Mouse (Mus musculus): ENCODE data around the gene Pbrm1.

Pbrm1 gene

GRCm38 (mm10) chr14:31081147-31081546 lies 62.2 kb downstream of the Pbrm1 start:
- DNase-seq: no peak

DNA sequence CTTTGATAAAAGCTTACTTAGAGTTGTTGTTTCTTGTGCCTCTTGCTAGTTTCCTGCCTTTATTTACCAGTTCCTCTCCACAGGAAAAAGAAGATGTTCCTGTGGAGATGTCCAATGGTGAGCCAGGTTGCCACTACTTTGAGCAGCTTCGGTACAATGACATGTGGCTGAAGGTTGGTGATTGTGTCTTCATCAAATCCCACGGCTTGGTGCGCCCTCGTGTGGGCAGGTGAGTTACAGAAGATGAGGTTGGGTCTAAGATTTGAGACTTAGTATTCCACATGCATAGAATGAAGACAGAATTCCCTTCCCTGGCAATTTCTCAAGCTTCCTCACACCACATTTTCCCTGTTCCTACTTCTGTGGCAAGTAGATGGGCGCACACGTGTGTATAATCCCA lies 68.5 kb downstream of the Pbrm1 start:
- DNase-seq: peak; percentile 9

DNA sequence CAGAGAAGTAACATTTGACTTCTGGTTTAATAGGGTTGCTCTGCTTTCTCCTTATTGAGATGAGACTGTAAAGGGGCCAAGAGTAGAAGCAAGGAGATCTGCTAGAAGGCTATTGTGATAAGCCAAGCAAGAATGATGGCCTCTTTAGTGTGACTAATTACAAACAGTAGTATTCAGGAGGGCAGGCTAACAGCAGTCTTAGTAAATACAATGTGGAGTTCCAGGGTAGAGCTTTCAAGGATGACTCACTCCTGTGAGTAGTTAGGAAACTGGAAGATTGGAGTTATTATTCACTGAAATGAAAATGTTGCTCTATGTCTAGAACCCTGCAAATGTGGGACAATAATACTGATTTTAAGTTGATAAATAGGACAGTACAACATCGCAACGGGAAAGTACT lies 69.6 kb downstream of the Pbrm1 start:
- DNase-seq: no peak

DNA sequence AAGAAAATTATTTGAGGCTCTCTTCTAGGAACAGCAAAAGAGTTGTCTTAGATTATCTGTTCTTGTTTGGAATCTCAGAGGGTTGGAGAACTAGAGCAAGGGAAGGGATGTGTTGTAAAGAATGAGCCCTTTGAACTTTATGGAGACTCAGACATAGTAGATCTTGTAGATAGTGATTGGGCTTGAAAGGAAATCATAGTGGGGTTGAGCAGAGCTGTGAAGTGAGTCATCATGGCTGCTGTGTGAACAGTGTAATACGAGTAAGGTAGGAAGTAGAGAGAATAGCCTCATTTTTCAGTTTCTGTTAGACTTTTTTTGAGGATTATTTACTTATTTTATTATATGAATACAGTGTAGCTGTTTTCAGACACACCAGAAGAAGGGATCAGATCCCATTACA lies 71.0 kb downstream of the Pbrm1 start:
- no peak for DNase-seq

GRCm38 (mm10) chr14:31105156-31105555 lies 86.2 kb downstream of the Pbrm1 start:
- no peak for DNase-seq

- no peak for DNase-seq
These were observed 91.7 kb downstream of the Pbrm1 start for GRCm38 (mm10) chr14:31110613-31111012.

DNA sequence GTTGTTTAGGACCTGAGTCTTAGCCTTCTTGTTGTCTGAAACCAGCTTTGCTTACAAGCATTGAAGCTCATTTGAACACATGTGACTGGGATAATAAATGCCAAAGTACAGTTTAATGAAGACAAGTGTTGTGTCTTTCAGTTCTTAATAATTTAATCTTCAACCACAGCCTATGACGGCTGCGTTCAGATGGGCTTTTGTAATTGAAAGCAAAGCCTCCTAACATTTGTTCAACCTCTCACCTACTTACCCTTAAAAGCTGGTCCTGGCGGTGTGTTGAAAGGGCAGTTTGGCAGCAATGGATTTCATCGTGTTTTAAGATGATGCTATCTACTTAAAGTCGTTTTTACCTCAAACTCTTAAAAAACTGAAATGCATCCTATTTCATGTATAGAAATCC lies 93.2 kb downstream of the Pbrm1 start:
- DNase-seq: no peak

- DNase-seq: no peak
These were observed 95.1 kb downstream of the Pbrm1 start for GRCm38 (mm10) chr14:31114011-31114410.

- DNase-seq: no peak
These were observed 96.6 kb downstream of the Pbrm1 start for GRCm38 (mm10) chr14:31115522-31115921.

GRCm38 (mm10) chr14:31125106-31126075 lies 106.5 kb downstream of the Pbrm1 start:
- no peak for DNase-seq

GRCm38 (mm10) chr14:31126826-31127225 lies 107.9 kb downstream of the Pbrm1 start:
- DNase-seq: no peak

DNA sequence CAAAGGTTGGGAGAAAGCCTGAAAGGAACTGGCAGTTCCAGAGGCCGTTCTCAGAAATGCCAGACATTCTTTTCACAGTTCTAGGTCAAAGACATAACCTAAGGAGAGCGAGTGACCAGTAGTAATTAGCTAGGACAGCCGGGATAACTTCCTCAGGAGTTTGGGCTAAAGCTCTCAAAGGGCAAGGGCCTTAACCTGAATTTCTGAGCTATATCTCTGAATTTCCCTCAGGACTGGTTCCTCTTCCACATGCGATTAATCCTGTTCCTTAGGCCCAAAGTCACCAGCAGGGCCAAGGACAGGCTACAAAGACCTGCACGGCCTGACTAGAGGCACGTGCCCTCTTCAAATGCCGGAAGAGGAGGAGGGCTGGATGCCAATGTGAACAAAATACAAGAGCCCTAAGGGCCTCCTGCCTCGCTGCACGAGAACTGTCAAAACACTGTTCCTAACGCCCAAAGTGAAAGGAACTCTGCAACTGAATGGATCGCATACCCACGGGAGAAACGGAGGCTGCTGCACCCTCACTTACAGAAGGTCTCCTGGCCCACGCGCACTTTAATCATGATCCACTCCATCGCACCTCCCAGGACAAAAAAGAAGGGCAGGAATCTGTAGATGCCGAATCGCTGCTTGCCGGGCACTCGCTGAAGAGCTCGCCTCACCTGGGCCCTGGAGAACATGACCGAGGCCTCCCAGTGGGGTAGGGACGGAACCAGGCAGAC lies 109.3 kb downstream of the Pbrm1 start:
- DNase-seq: no peak

GRCm38 (mm10) chr14:31128826-31129219 lies 109.9 kb downstream of the Pbrm1 start, which contains the start of gene Smim4:
Gene Smim4 (minus strand): TSS chr14:31128956.
- DNase-seq: peak; percentile 98

DNA sequence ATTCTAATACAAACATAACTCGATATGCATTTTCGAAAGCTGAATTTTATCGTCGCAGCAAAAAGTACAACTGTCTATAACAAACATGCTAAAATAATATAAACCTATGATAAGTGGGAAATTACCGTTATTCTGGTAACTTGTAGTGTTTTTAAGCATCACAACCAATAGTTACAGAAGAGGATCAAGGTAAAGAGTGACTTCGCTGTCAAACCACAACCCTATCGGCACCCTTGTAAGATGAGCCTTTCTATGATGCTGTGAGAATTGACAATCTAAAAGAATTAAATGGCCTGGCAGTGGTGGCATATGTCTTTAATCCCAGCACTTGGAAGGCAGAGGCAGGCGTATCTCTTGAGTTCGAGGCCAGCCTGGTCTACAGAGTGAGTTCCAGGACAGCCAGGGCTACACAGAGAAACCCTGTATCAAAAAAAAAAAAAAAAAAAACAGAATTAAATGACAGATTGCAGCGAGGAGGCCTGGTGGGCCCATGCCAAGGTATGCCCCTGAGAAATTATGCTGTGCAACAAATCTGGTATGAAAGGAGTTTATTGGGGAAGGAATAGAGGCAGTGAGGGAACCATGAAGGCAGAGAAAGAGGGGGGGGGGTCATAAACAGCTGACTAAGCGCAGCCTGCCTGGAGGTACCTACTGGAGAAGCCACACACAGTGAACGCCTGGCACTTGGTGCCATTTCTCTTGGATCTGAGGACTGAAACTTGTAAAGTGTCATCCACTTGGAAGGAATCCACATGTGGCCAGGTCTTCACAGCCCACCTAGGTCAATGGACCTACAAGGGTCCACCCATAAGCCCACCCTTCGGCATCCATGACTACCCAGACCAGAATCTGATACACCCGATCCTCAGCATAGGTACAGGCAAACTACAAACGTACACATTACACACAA lies 110.6 kb downstream of the Pbrm1 start:
- DNase-seq: peak; percentile 9

GRCm38 (mm10) chr14:31130236-31131220 lies 111.6 kb downstream of the Pbrm1 start, which contains the start of gene Nt5dc2:
Gene Nt5dc2 (plus strand): TSS chr14:31131053.
- DNase-seq: peak; percentile 91

DNA sequence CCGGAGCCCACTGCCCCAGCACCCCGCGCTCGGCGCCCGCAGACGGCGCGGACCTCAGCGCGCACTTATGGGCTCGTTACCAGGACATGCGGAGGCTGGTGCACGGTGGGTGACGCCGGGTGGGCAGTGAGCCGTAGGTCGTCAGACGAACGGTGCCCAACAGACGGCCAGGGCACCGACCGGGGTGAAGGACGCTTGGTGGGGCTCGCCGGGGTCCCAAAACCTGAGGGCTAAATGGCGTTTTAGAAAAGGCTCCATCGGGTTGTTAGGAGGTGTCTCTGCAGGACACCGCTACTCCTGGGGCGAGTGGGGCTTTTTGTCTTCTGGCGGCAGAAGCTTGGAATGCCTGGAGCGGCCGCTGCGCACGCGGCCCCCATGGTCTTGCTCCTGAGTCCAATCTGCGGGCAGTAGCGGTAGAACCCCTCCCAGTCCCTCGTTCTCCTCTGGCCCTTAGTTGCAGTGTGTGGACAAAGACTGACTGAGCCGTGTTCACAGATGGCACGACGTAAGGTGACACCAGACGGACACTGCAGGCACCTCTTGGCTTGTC lies 112.4 kb downstream of the Pbrm1 start:
- no peak for DNase-seq

GRCm38 (mm10) chr14:31132031-31132430 lies 113.1 kb downstream of the Pbrm1 start:
- DNase-seq: no peak

GRCm38 (mm10) chr14:31132491-31132975 lies 113.6 kb downstream of the Pbrm1 start:
- DNase-seq: no peak

GRCm38 (mm10) chr14:31133023-31133665 lies 114.2 kb downstream of the Pbrm1 start:
- DNase-seq: no peak
